Mouse (Mus musculus): ENCODE results near the gene Stat5a. TPM values are rescaled to one million over a fixed set of nuclear protein-coding genes. Genes with fewer than 3 reads are reported as not detected.

The Stat5a gene
- polyA plus RNA-seq, 2 experiments = 7.2 to 7.8 TPM

DNA sequence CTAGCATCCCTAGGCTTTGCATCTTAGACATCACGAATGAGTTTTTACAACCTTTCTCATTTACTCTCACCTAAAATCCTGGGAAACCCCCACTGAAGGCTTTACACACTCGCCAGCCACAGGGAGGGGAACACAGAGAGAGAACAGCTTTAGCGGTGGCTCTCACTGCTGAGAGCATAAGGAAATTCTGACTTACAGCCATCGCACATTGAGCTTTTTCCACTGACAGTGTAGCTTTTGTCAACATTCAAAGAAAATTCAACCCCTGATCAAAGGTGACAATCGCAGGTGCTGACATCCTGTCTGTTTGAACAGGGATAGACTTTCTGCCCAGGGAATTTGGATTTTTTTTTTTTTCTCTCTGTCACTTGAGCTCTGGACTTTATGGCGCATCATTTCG lies 17.1 kb upstream of the Stat5a start:
- no peak overlapping the region for H3K9ac ChIP-seq (replicated peaks)
- no peak for ATAC-seq (ENCODE audit: insufficient read depth)
- peak overlapping the region; percentile 31 for H3K4me2 ChIP-seq (ENCODE audit: low read depth)
- H3K36me3 ChIP-seq (replicated peaks; ENCODE audit: control insufficient read depth, insufficient read depth, low read depth) = no peaks in the 10 kb centered on the region
- H3K9me3 ChIP-seq (ENCODE audit: control insufficient read depth, low read length) = peaks cover 3% of the 10 kb centered on the region
- H3K4me1 ChIP-seq (replicated peaks; ENCODE audit: control insufficient read depth in 2 of 2, insufficient read depth in 2 of 2, low read length in 1 of 2) = peaks cover 7 to 12% of the 10 kb centered on the region in 2 experiments
- 79% methylated on average over 7 of the region's 7 CpGs for WGBS (ENCODE audit: insufficient replicate concordance)
- TF ChIP-seq EP300 (IDR thresholded peaks at IDR 0.05; ENCODE audit: low read depth) = no peak
- no peak for TF ChIP-seq CTCF (IDR thresholded peaks at IDR 0.05; ENCODE audit: low read depth)
- no peak overlapping the region for H3K4me3 ChIP-seq (ENCODE audit: insufficient read depth in 1 of 2, low read depth in 2 of 2, low read length in 2 of 2)
- no peak for DNase-seq (ENCODE audit: low read depth in 3 of 3, low spot score in 3 of 3)
- H3K27me3 ChIP-seq (ENCODE audit: control insufficient read depth, insufficient read depth, low read length) = no peaks in the 10 kb centered on the region
- no peak overlapping the region for H3K27ac ChIP-seq

DNA sequence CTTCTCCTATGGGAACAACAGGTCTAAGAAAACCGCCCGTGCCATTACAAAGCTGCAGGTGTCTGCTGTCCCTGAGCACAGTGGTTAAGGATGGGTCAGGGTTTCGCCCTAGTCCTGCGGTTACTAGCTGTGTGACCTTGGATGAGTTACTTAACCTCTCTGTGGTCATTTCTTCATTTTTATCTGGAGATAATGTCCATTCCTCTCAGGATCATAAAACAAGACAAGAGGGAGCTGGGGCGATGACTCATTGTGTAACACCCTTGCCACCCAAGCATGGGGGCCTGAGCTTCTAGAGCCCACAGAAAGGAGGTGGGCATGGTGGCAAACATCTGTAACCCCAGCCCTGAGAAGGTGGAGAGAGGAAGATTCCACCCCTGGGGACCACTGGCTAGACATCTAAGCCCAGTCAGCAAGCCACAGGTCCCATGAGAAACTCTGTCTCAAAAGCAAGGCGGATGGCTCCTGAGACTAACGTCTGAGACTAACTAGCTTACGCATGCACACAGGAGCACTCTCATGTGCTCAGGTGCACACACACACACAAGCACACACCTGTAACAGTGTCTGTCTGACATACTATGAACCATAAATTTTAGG lies 16.0 kb upstream of the Stat5a start:
- DNase-seq (ENCODE audit: low read depth in 3 of 3, low spot score in 3 of 3) (no peak), ATAC-seq (ENCODE audit: insufficient read depth) (no peak)
- WGBS (ENCODE audit: insufficient replicate concordance) = 79% methylated on average over 8 of the region's 8 CpGs
- Histone ChIP-seq H3K4me2 (ENCODE audit: low read depth) (no peak overlapping the region), H3K27ac (no peak overlapping the region), H3K36me3 (replicated peaks; ENCODE audit: control insufficient read depth, insufficient read depth, low read depth) (no peaks in the 10 kb centered on the region), H3K9me3 (ENCODE audit: control insufficient read depth, low read length) (no peaks in the 10 kb centered on the region), H3K4me3 (ENCODE audit: insufficient read depth in 1 of 2, low read depth in 2 of 2, low read length in 2 of 2) (no peak overlapping the region), H3K9ac (replicated peaks) (no peak overlapping the region), H3K4me1 (replicated peaks; ENCODE audit: control insufficient read depth in 2 of 2, insufficient read depth in 2 of 2, low read length in 1 of 2) (peaks cover 11 to 17% of the 10 kb centered on the region in 2 experiments), H3K27me3 (ENCODE audit: control insufficient read depth, insufficient read depth, low read length) (no peaks in the 10 kb centered on the region)
- no peak for TF ChIP-seq EP300 (IDR thresholded peaks at IDR 0.05; ENCODE audit: low read depth)

DNA sequence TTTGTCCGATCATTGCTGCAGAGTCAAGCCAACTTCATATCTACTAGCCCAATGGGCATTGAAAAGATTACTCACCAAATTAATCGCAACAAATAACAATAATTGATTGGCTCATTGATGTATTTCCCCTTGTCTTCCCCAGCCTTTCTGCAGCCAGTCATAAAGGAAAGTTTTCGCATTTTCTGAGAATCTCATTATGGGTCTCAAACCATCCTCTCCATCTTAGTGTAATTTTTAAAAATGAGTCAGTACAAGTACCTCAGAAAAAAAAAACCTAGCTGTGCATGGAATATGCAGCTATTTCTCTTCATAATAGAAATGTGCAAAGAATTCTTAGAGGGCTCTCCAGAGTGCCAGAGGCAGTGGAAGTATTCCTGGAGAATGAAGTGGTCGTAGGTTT lies 15.0 kb upstream of the Stat5a start:
- no peaks in the 10 kb centered on the region for H3K27me3 ChIP-seq (ENCODE audit: control insufficient read depth, insufficient read depth, low read length)
- ATAC-seq (ENCODE audit: insufficient read depth) (no peak), DNase-seq (ENCODE audit: low read depth in 3 of 3, low spot score in 3 of 3) (no peak)
- H3K4me2 ChIP-seq (ENCODE audit: low read depth) = no peak overlapping the region
- TF ChIP-seq EP300 (IDR thresholded peaks at IDR 0.05; ENCODE audit: low read depth) (no peak), CTCF (IDR thresholded peaks at IDR 0.05; ENCODE audit: low read depth) (no peak)
- no peaks in the 10 kb centered on the region for H3K9me3 ChIP-seq (ENCODE audit: control insufficient read depth, low read length)
- H3K4me1 ChIP-seq (replicated peaks; ENCODE audit: control insufficient read depth in 2 of 2, insufficient read depth in 2 of 2, low read length in 1 of 2) = peaks cover 18 to 25% of the 10 kb centered on the region in 2 experiments
- 77% methylated on average over 4 of the region's 4 CpGs for WGBS (ENCODE audit: insufficient replicate concordance)
- H3K36me3 ChIP-seq (replicated peaks; ENCODE audit: control insufficient read depth, insufficient read depth, low read depth) = no peaks in the 10 kb centered on the region
- no peak overlapping the region for H3K9ac ChIP-seq (replicated peaks)
- H3K4me3 ChIP-seq (ENCODE audit: insufficient read depth in 1 of 2, low read depth in 2 of 2, low read length in 2 of 2) = no peak overlapping the region
- no peak overlapping the region for H3K27ac ChIP-seq

DNA sequence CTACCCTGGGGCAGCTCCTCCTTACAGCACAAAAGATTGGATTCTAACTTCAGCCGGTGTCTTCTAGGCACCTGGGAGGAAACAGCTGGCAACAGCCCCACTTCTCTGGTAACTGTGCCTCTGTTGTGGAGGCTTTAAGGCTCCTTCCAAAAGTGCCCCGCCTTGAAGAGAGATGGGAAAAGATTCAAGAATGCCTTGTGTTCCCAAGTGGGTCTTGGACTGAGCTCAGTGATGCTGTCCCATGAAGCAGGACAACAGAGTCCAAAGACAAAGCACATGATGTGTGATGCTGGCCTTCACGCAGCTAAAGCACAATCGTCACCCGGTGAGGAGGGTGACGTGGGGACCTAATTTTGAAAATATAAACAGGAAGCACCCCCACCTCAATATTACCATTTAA lies 13.4 kb upstream of the Stat5a start:
- no peak overlapping the region for H3K4me2 ChIP-seq (ENCODE audit: low read depth)
- no peak for DNase-seq (ENCODE audit: low read depth in 3 of 3, low spot score in 3 of 3)
- H3K27me3 ChIP-seq (ENCODE audit: control insufficient read depth, insufficient read depth, low read length) = no peaks in the 10 kb centered on the region
- ATAC-seq (ENCODE audit: insufficient read depth) = no peak
- peaks cover 16 to 21% of the 10 kb centered on the region in 2 experiments for H3K4me1 ChIP-seq (replicated peaks; ENCODE audit: control insufficient read depth in 2 of 2, insufficient read depth in 2 of 2, low read length in 1 of 2)
- no peak overlapping the region for H3K4me3 ChIP-seq (ENCODE audit: insufficient read depth in 1 of 2, low read depth in 2 of 2, low read length in 2 of 2)
- WGBS (ENCODE audit: insufficient replicate concordance) = 69% methylated on average over 6 of the region's 6 CpGs
- no peaks in the 10 kb centered on the region for H3K9me3 ChIP-seq (ENCODE audit: control insufficient read depth, low read length)
- no peak for TF ChIP-seq EP300 (IDR thresholded peaks at IDR 0.05; ENCODE audit: low read depth)
- H3K27ac ChIP-seq = no peak overlapping the region
- H3K36me3 ChIP-seq (replicated peaks; ENCODE audit: control insufficient read depth, insufficient read depth, low read depth) = no peaks in the 10 kb centered on the region
- no peak overlapping the region for H3K9ac ChIP-seq (replicated peaks)

DNA sequence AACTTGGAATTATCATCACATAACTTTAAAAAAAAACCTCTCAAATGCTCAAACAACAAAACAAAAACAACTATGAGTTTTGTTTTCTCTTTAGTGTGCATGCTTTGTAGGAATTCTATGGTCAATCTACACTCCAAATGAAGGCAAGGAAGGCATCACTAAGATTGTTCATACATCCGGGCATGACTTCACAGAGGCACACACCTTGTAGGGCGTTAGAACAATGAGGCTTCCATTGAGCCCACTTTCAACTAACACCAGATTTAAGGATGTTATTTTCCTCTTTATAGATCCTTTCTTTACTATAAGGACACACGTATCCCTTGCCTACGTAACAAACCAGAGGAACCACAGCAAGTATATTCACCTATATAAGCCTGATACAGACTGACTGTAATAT lies 11.6 kb upstream of the Stat5a start:
- H3K27ac ChIP-seq = no peak overlapping the region; the same call in 1 of the 2 replicates
- ATAC-seq (ENCODE audit: insufficient read depth) (no peak), DNase-seq (ENCODE audit: low read depth in 3 of 3, low spot score in 3 of 3) (no peak)
- H3K4me2 ChIP-seq (ENCODE audit: low read depth) = peak overlapping the region; percentile 80
- 76% methylated on average over 4 of the region's 4 CpGs for WGBS (ENCODE audit: insufficient replicate concordance)
- H3K27me3 ChIP-seq (ENCODE audit: control insufficient read depth, insufficient read depth, low read length) = no peaks in the 10 kb centered on the region; the same call in 1 of the 2 replicates
- H3K36me3 ChIP-seq (replicated peaks; ENCODE audit: control insufficient read depth, insufficient read depth, low read depth) = no peaks in the 10 kb centered on the region
- H3K4me1 ChIP-seq (replicated peaks; ENCODE audit: control insufficient read depth in 2 of 2, insufficient read depth in 2 of 2, low read length in 1 of 2) = peaks cover 11 to 20% of the 10 kb centered on the region in 2 experiments
- no peaks in the 10 kb centered on the region for H3K9me3 ChIP-seq (ENCODE audit: control insufficient read depth, low read length)
- TF ChIP-seq CTCF (IDR thresholded peaks at IDR 0.05; ENCODE audit: low read depth) = no peak
- TF ChIP-seq EP300 (IDR thresholded peaks at IDR 0.05; ENCODE audit: low read depth) = no peak
- no peak overlapping the region for H3K4me3 ChIP-seq (ENCODE audit: insufficient read depth in 1 of 2, low read depth in 2 of 2, low read length in 2 of 2)
- no peak overlapping the region for H3K9ac ChIP-seq (replicated peaks)
